Mouse (Mus musculus): ENCODE measurements around the gene Gjd2. TPM values are rescaled to one million over a fixed set of nuclear protein-coding genes. Genes with fewer than 3 reads are reported as not detected.

Gene Gjd2
- polyA plus RNA-seq, 1 experiment from 2014 or later: 1.3 TPM

- Histone ChIP-seq H3K4me1 (ENCODE audit: control insufficient read depth, insufficient read depth, low read length) (no peaks in the 10 kb centered on the region), H3K9ac (ENCODE audit: low read length) (no peak overlapping the region), H3K4me2 (ENCODE audit: low read depth) (no peak overlapping the region), H3K27me3 (ENCODE audit: control insufficient read depth, insufficient read depth, low read length) (peaks cover 2% of the 10 kb centered on the region), H3K36me3 (ENCODE audit: control insufficient read depth, insufficient read depth, low read length) (no peaks in the 10 kb centered on the region), H3K4me3 (ENCODE audit: low read depth, low read length) (no peak overlapping the region), H3K9me3 (ENCODE audit: control insufficient read depth, low read length) (no peaks in the 10 kb centered on the region), H3K27ac (ENCODE audit: low read depth, low read length) (no peak overlapping the region)
- WGBS: 79% methylated on average over 11 of the region's 11 CpGs
- ATAC-seq (ENCODE audit: insufficient read depth, low FRiP score, low TSS enrichment) (0 out of 2 replicates have a peak, but pooled peaks have one; percentile 10), DNase-seq (ENCODE audit: low spot score) (no peak)
Measured at GRCm38 (mm10) chr2:114019474-114020209, 6.2 kb upstream of the Gjd2 start.

GRCm38 (mm10) chr2:114018136-114018535, 4.7 kb upstream of the Gjd2 start:
- no peak overlapping the region for H3K4me2 ChIP-seq (ENCODE audit: low read depth)
- ATAC-seq (ENCODE audit: insufficient read depth, low FRiP score, low TSS enrichment): no peak

GRCm38 (mm10) chr2:114014839-114015238, 1.4 kb upstream of the Gjd2 start:
- Histone ChIP-seq H3K36me3 (ENCODE audit: control insufficient read depth, insufficient read depth, low read length) (no peaks in the 10 kb centered on the region), H3K27me3 (ENCODE audit: control insufficient read depth, insufficient read depth, low read length) (peaks cover 23% of the 10 kb centered on the region), H3K4me3 (ENCODE audit: low read depth, low read length) (no peak overlapping the region), H3K27ac (ENCODE audit: low read depth, low read length) (no peak overlapping the region), H3K9me3 (ENCODE audit: control insufficient read depth, low read length) (no peaks in the 10 kb centered on the region), H3K4me1 (ENCODE audit: control insufficient read depth, insufficient read depth, low read length) (no peaks in the 10 kb centered on the region), H3K9ac (ENCODE audit: low read length) (no peak overlapping the region), H3K4me2 (ENCODE audit: low read depth) (no peak overlapping the region)
- DNase-seq (ENCODE audit: low spot score) (no peak), ATAC-seq (ENCODE audit: insufficient read depth, low FRiP score, low TSS enrichment) (no peak)
- 76% methylated on average over 6 of the region's 6 CpGs for WGBS

More at GRCm38 (mm10) chr2:114018136-114018535, 4.7 kb upstream of the Gjd2 start:
- H3K4me1 ChIP-seq (ENCODE audit: control insufficient read depth, insufficient read depth, low read length): no peaks in the 10 kb centered on the region
- H3K4me3 ChIP-seq (ENCODE audit: low read depth, low read length): no peak overlapping the region
- no peak overlapping the region for H3K27ac ChIP-seq (ENCODE audit: low read depth, low read length)
- H3K27me3 ChIP-seq (ENCODE audit: control insufficient read depth, insufficient read depth, low read length): peaks cover 16% of the 10 kb centered on the region
- WGBS: 30% methylated on average over 10 of the region's 10 CpGs
- H3K9ac ChIP-seq (ENCODE audit: low read length): no peak overlapping the region
- H3K9me3 ChIP-seq (ENCODE audit: control insufficient read depth, low read length): no peaks in the 10 kb centered on the region
- no peaks in the 10 kb centered on the region for H3K36me3 ChIP-seq (ENCODE audit: control insufficient read depth, insufficient read depth, low read length)
- DNase-seq (ENCODE audit: low spot score): no peak

- no peaks in the 10 kb centered on the region for H3K36me3 ChIP-seq (ENCODE audit: control insufficient read depth, insufficient read depth, low read length)
- H3K27me3 ChIP-seq (ENCODE audit: control insufficient read depth, insufficient read depth, low read length): peaks cover 23% of the 10 kb centered on the region
- H3K4me2 ChIP-seq (ENCODE audit: low read depth): peak overlapping the region; percentile 90
- no peaks in the 10 kb centered on the region for H3K9me3 ChIP-seq (ENCODE audit: control insufficient read depth, low read length)
- 0% methylated on average over 13 of the region's 13 CpGs for WGBS
- peak overlapping the region; percentile 52 for H3K4me3 ChIP-seq (ENCODE audit: low read depth, low read length)
- ATAC-seq (ENCODE audit: insufficient read depth, low FRiP score, low TSS enrichment) (0 out of 2 replicates have a peak, but pooled peaks have one; percentile 21), DNase-seq (ENCODE audit: low spot score) (no peak)
- peak overlapping the region; percentile 56 for H3K9ac ChIP-seq (ENCODE audit: low read length)
- no peaks in the 10 kb centered on the region for H3K4me1 ChIP-seq (ENCODE audit: control insufficient read depth, insufficient read depth, low read length)
- H3K27ac ChIP-seq (ENCODE audit: low read depth, low read length): no peak overlapping the region
Measured at GRCm38 (mm10) chr2:114013846-114014245, 427 bp upstream of the Gjd2 start.

- Histone ChIP-seq H3K27me3 (ENCODE audit: control insufficient read depth, insufficient read depth, low read length) (peaks cover 23% of the 10 kb centered on the region), H3K4me2 (ENCODE audit: low read depth) (peak overlapping the region; percentile 90), H3K9ac (ENCODE audit: low read length) (peak overlapping the region; percentile 56), H3K9me3 (ENCODE audit: control insufficient read depth, low read length) (no peaks in the 10 kb centered on the region), H3K4me3 (ENCODE audit: low read depth, low read length) (peak overlapping the region; percentile 52), H3K4me1 (ENCODE audit: control insufficient read depth, insufficient read depth, low read length) (no peaks in the 10 kb centered on the region), H3K36me3 (ENCODE audit: control insufficient read depth, insufficient read depth, low read length) (no peaks in the 10 kb centered on the region), H3K27ac (ENCODE audit: low read depth, low read length) (no peak overlapping the region)
- WGBS: 4% methylated on average over 19 of the region's 19 CpGs
- DNase-seq (ENCODE audit: low spot score): peak; percentile 35
- peak; percentile 65 for ATAC-seq (ENCODE audit: insufficient read depth, low FRiP score, low TSS enrichment)
Measured at GRCm38 (mm10) chr2:114012749-114013211, 639 bp downstream of the Gjd2 start.

- H3K4me3 ChIP-seq (ENCODE audit: low read depth, low read length): no peak overlapping the region
- ATAC-seq (ENCODE audit: insufficient read depth, low FRiP score, low TSS enrichment) (no peak), DNase-seq (ENCODE audit: low spot score) (peak; percentile 53)
- H3K4me2 ChIP-seq (ENCODE audit: low read depth): no peak overlapping the region
- no peaks in the 10 kb centered on the region for H3K4me1 ChIP-seq (ENCODE audit: control insufficient read depth, insufficient read depth, low read length)
- no peaks in the 10 kb centered on the region for H3K9me3 ChIP-seq (ENCODE audit: control insufficient read depth, low read length)
- peaks cover 23% of the 10 kb centered on the region for H3K27me3 ChIP-seq (ENCODE audit: control insufficient read depth, insufficient read depth, low read length)
- no peaks in the 10 kb centered on the region for H3K36me3 ChIP-seq (ENCODE audit: control insufficient read depth, insufficient read depth, low read length)
- no peak overlapping the region for H3K9ac ChIP-seq (ENCODE audit: low read length)
- WGBS: 41% methylated on average over 4 of the region's 4 CpGs
- no peak overlapping the region for H3K27ac ChIP-seq (ENCODE audit: low read depth, low read length)
Measured at GRCm38 (mm10) chr2:114011838-114012237, 1.6 kb downstream of the Gjd2 start.

GRCm38 (mm10) chr2:114008321-114008720, 5.1 kb downstream of the Gjd2 start:
- Histone ChIP-seq H3K4me1 (ENCODE audit: control insufficient read depth, insufficient read depth, low read length) (no peaks in the 10 kb centered on the region), H3K9ac (ENCODE audit: low read length) (no peak overlapping the region), H3K27me3 (ENCODE audit: control insufficient read depth, insufficient read depth, low read length) (peaks cover 8% of the 10 kb centered on the region), H3K4me3 (ENCODE audit: low read depth, low read length) (no peak overlapping the region), H3K9me3 (ENCODE audit: control insufficient read depth, low read length) (no peaks in the 10 kb centered on the region), H3K36me3 (ENCODE audit: control insufficient read depth, insufficient read depth, low read length) (no peaks in the 10 kb centered on the region), H3K4me2 (ENCODE audit: low read depth) (no peak overlapping the region), H3K27ac (ENCODE audit: low read depth, low read length) (no peak overlapping the region)
- ATAC-seq (ENCODE audit: insufficient read depth, low FRiP score, low TSS enrichment) (no peak), DNase-seq (ENCODE audit: low spot score) (no peak)
- WGBS: 78% methylated on average over 2 of the region's 2 CpGs

GRCm38 (mm10) chr2:113997484-113997883, 15.9 kb downstream of the Gjd2 start:
- 79% methylated on average over 8 of the region's 8 CpGs for WGBS
- DNase-seq (ENCODE audit: low spot score): no peak
- Histone ChIP-seq H3K4me2 (ENCODE audit: low read depth) (no peak overlapping the region), H3K27me3 (ENCODE audit: control insufficient read depth, insufficient read depth, low read length) (no peaks in the 10 kb centered on the region), H3K9ac (ENCODE audit: low read length) (no peak overlapping the region), H3K9me3 (ENCODE audit: control insufficient read depth, low read length) (no peaks in the 10 kb centered on the region), H3K36me3 (ENCODE audit: control insufficient read depth, insufficient read depth, low read length) (no peaks in the 10 kb centered on the region), H3K4me1 (ENCODE audit: control insufficient read depth, insufficient read depth, low read length) (no peaks in the 10 kb centered on the region), H3K27ac (ENCODE audit: low read depth, low read length) (no peak overlapping the region), H3K4me3 (ENCODE audit: low read depth, low read length) (no peak overlapping the region)
- no peak for ATAC-seq (ENCODE audit: insufficient read depth, low FRiP score, low TSS enrichment)

GRCm38 (mm10) chr2:113996930-113997329, 16.5 kb downstream of the Gjd2 start:
- no peak for DNase-seq (ENCODE audit: low spot score)

More at GRCm38 (mm10) chr2:113996930-113997329, 16.5 kb downstream of the Gjd2 start:
- ATAC-seq (ENCODE audit: insufficient read depth, low FRiP score, low TSS enrichment): no peak
- Histone ChIP-seq H3K9me3 (ENCODE audit: control insufficient read depth, low read length) (no peaks in the 10 kb centered on the region), H3K36me3 (ENCODE audit: control insufficient read depth, insufficient read depth, low read length) (no peaks in the 10 kb centered on the region), H3K4me2 (ENCODE audit: low read depth) (no peak overlapping the region), H3K27ac (ENCODE audit: low read depth, low read length) (no peak overlapping the region), H3K27me3 (ENCODE audit: control insufficient read depth, insufficient read depth, low read length) (no peaks in the 10 kb centered on the region), H3K4me1 (ENCODE audit: control insufficient read depth, insufficient read depth, low read length) (no peaks in the 10 kb centered on the region), H3K9ac (ENCODE audit: low read length) (no peak overlapping the region), H3K4me3 (ENCODE audit: low read depth, low read length) (no peak overlapping the region)

All from neural tube, embryonic 11.5 days (tissue).